Mouse (Mus musculus): ENCODE results near the gene Ntn4.
"Not testable (repeated sequence)": the region's sequence is repeated elsewhere in the genome, so short reads cannot be mapped to it uniquely, and the experiment has no call there.

The Ntn4 gene

GRCm38 (mm10) chr10:93683896-93684295 is 43.4 kb downstream of the Ntn4 start:
- no peak for DNase-seq (ENCODE audit: low read depth, low spot score)

GRCm38 (mm10) chr10:93685416-93685815 is 44.9 kb downstream of the Ntn4 start:
- not testable (repeated sequence) for DNase-seq (ENCODE audit: low read depth, low spot score)

- DNase-seq (ENCODE audit: low read depth, low spot score) = no peak
These were observed 46.1 kb downstream of the Ntn4 start for GRCm38 (mm10) chr10:93686579-93686978.

GRCm38 (mm10) chr10:93687781-93688180 is 47.3 kb downstream of the Ntn4 start:
- no peak for DNase-seq (ENCODE audit: low read depth, low spot score)

GRCm38 (mm10) chr10:93688306-93689171 is 48.1 kb downstream of the Ntn4 start:
- no peak for DNase-seq (ENCODE audit: low read depth, low spot score)

- DNase-seq (ENCODE audit: low read depth, low spot score) = no peak
These were observed 50.9 kb downstream of the Ntn4 start for GRCm38 (mm10) chr10:93691344-93691743.

GRCm38 (mm10) chr10:93695043-93695791 is 54.7 kb downstream of the Ntn4 start:
- DNase-seq (ENCODE audit: low read depth, low spot score) = no peak

GRCm38 (mm10) chr10:93696001-93696400 is 55.5 kb downstream of the Ntn4 start:
- no peak for DNase-seq (ENCODE audit: low read depth, low spot score)

- no peak for DNase-seq (ENCODE audit: low read depth, low spot score)
These were observed 57.5 kb downstream of the Ntn4 start for GRCm38 (mm10) chr10:93697866-93698483.

- DNase-seq (ENCODE audit: low read depth, low spot score) = no peak
These were observed 59.4 kb downstream of the Ntn4 start for GRCm38 (mm10) chr10:93699689-93700478.

GRCm38 (mm10) chr10:93700589-93701363 is 60.3 kb downstream of the Ntn4 start:
- DNase-seq (ENCODE audit: low read depth, low spot score) = no peak

GRCm38 (mm10) chr10:93703946-93704345 is 63.5 kb downstream of the Ntn4 start:
- no peak for DNase-seq (ENCODE audit: low read depth, low spot score)

GRCm38 (mm10) chr10:93707149-93708075 is 66.9 kb downstream of the Ntn4 start:
- no peak for DNase-seq (ENCODE audit: low read depth, low spot score)

- DNase-seq (ENCODE audit: low read depth, low spot score) = no peak
These were observed 67.6 kb downstream of the Ntn4 start for GRCm38 (mm10) chr10:93708076-93708473.

- no peak for DNase-seq (ENCODE audit: low read depth, low spot score)
These were observed 68.0 kb downstream of the Ntn4 start for GRCm38 (mm10) chr10:93708515-93708914.

- no peak for DNase-seq (ENCODE audit: low read depth, low spot score)
These were observed 69.1 kb downstream of the Ntn4 start for GRCm38 (mm10) chr10:93709536-93709935.

GRCm38 (mm10) chr10:93721625-93722337 is 81.3 kb downstream of the Ntn4 start:
- no peak for DNase-seq (ENCODE audit: low read depth, low spot score)

GRCm38 (mm10) chr10:93723942-93724542 is 83.6 kb downstream of the Ntn4 start:
- no peak for DNase-seq (ENCODE audit: low read depth, low spot score)

GRCm38 (mm10) chr10:93728131-93728530 is 87.7 kb downstream of the Ntn4 start:
- DNase-seq (ENCODE audit: low read depth, low spot score) = no peak
